Comparison of ENCODE assay signal across 8 mouse cellular contexts in genomic region chr7:40901201-40901600, GRCm38 (mm10). TPM values are rescaled to one million over a fixed set of nuclear protein-coding genes. Genes with fewer than 3 reads are reported as not detected.
DNase-seq lines count a peak whose midpoint lies in the region; ATAC-seq and TF ChIP-seq lines count a peak whose summit lies in the region.
"Had no signal": no experiment of that assay in that cellular context is flagged by ENCODE, and none has a peak within 500 bp of the region (broad histone marks: within the 10 kb centered on the region; RNA-seq: fewer than 3 reads in every experiment).

No protein-coding gene starts in this region.

- TF ChIP-seq CTCF in cortical plate, adult 2 months (IDR thresholded peaks at IDR 0.05; ENCODE audit: extremely low read depth, insufficient read depth, low read length) = peak; percentile 45

- 1% methylated on average over 16 of the region's 16 CpGs for WGBS in midbrain, embryonic 13.5 days

- H3K36me3 ChIP-seq in midbrain, embryonic 13.5 days = no peaks in the 10 kb centered on the region; the same call in 1 of the 2 replicates

- H3K9ac ChIP-seq in midbrain, embryonic 13.5 days (replicated peaks) = peak overlapping the region; percentile 42

- TF ChIP-seq POLR2A in cortical plate, adult 2 months (IDR thresholded peaks at IDR 0.05; ENCODE audit: extremely low read depth, insufficient read depth, low read length) = no peak

- peak overlapping the region; percentile 81; the same call in 1 of the 2 replicates for H3K4me3 ChIP-seq in cortical plate, adult 2 months (ENCODE audit: insufficient read depth, low read length)
- peak overlapping the region; percentile 72 for H3K4me3 ChIP-seq in midbrain, embryonic 13.5 days (replicated peaks)

- peaks cover 42% of the 10 kb centered on the region for H3K27me3 ChIP-seq in midbrain, embryonic 13.5 days

- intact Hi-C loops in left cerebral cortex, postnatal 14 days (cut with DNase I) = loop anchor here (10.0 kb wide), 2 partner anchors 506 to 826 kb away; no protein-coding TSS in a partner anchor

- H3K4me2 ChIP-seq in midbrain, embryonic 13.5 days (replicated peaks) = peak overlapping the region; percentile 96

- H3K4me1 ChIP-seq in cortical plate, adult 2 months (ENCODE audit: control insufficient read depth, insufficient read depth, low read length) = peaks cover 3% of the 10 kb centered on the region
- H3K4me1 ChIP-seq in midbrain, embryonic 13.5 days (replicated peaks) = peaks cover 47% of the 10 kb centered on the region

- H3K9me3 ChIP-seq in midbrain, embryonic 13.5 days = no peaks in the 10 kb centered on the region

- DNase-seq in adrenal gland, adult 8-10 months = peak; percentile 23
- DNase-seq in gastrocnemius, postnatal 10 days = peak; percentile 60
- peak; percentile 46 for DNase-seq in kidney, adult 11 months
- peak; percentile 90 for DNase-seq in left cerebral cortex, postnatal 14 days (ENCODE audit: low spot score in 2 of 2)
- DNase-seq in telencephalon, adult 2 months (ENCODE audit: low read depth, low spot score) = peak; percentile 80

- H3K27ac ChIP-seq in cortical plate, adult 2 months (ENCODE audit: insufficient read depth, low read length) = no peak overlapping the region
- 0 out of 2 replicates have a peak overlapping the region, but pooled peaks have one; percentile 3 for H3K27ac ChIP-seq in midbrain, embryonic 13.5 days

- ATAC-seq in midbrain, embryonic 13.5 days = peak; percentile 74

RNA-seq across cellular contexts. Expression of gene Vstm2b, which starts 3.1 kb away (rescaled TPM):
- 1 to 10 TPM in 3 of 4 experiments, under 1 TPM in 1; 0.58 to 1.8 (median 1.5) TPM for total RNA-seq in adrenal gland, adult 8-10 months (2022)
- polyA plus RNA-seq in cortical plate, adult 2 months (2012; rRNA removed) = 63.7 and 70.0 TPM in 2 replicates
- total RNA-seq in gastrocnemius, postnatal 10 days (2021) = 1 to 10 TPM; 1.1 TPM
- total RNA-seq in left cerebral cortex, postnatal 14 days (2021) = 10 to 100 TPM; 66.0 to 67.4 TPM
- polyA plus RNA-seq in midbrain, embryonic 13.5 days (2015; fragmentation: Nextera tagmentation; extraction: Ambion mirVana) = 11.6 and 12.2 TPM in 2 replicates
- total RNA-seq: common myeloid progenitor, adult 5-6 weeks had no signal

Comparison
In these comparisons a context has a peak if more than half of its experiments do, and no peak if none do; other contexts are left out.
1. DNase-seq: peak in every context shown above with its lines; median percentile 90 in left cerebral cortex, postnatal 14 days; 80 in telencephalon, adult 2 months; 60 in gastrocnemius, postnatal 10 days; 46 in kidney, adult 11 months; 23 in adrenal gland, adult 8-10 months.
2. RNA of gene Vstm2b, which starts 3.1 kb away (total RNA-seq): 66.0 to 67.4 TPM in left cerebral cortex, postnatal 14 days; 0.58 to 1.8 TPM in adrenal gland, adult 8-10 months and 1.1 TPM in gastrocnemius, postnatal 10 days; every median in the first group is over 10 times any median in the second.